Mouse (Mus musculus) stomach, postnatal 0 days (tissue): ENCODE data around the gene Cox7b. TPM values are rescaled to one million over a fixed set of nuclear protein-coding genes. Genes with fewer than 3 reads are reported as not detected.
A peak's percentile ranks its signal among the peaks of the same experiment; 100 is the strongest.

Experiments used
- ATAC-seq: fragments of 200-750 bp; cut with Nextera tagmentation; 2 replicates; pipeline ENCODE4 v1.8.0; 2017; ENCODE audit not compliant: low FRiP score, low TSS enrichment
- DNase-seq: peaks from one replicate; pipeline ENCODE4 v3.0.0-alpha.2; 2016; ENCODE audit warnings: low spot score
- H3K27ac ChIP-seq: fragments of 300-500 bp; sonication (generic); replicated peaks from 2 replicates; pipeline ENCODE4 v1.5.1; 2014; ENCODE audit warnings: mild to moderate bottlenecking, control low read depth
- H3K27me3 ChIP-seq: fragments of 300-500 bp; sonication (generic); 2 replicates; pipeline ENCODE4 v1.6.1; 2014; ENCODE audit warnings: low read length; ENCODE audit not compliant: control insufficient read depth, insufficient read depth
- H3K36me3 ChIP-seq: fragments of 300-500 bp; sonication (generic); 2 replicates; pipeline ENCODE4 v1.6.1; 2014; ENCODE audit warnings: low read length, mixed read lengths; ENCODE audit not compliant: control insufficient read depth, insufficient read depth
- H3K4me1 ChIP-seq: fragments of 300-500 bp; sonication (generic); replicated peaks from 2 replicates; pipeline ENCODE4 v1.6.1; 2014; ENCODE audit warnings: antibody characterized with exemption; ENCODE audit not compliant: control insufficient read depth, insufficient read depth
- H3K4me2 ChIP-seq: fragments of 300-500 bp; sonication (generic); replicated peaks from 2 replicates; pipeline ENCODE4 v1.6.1; 2014; ENCODE audit warnings: low read depth, mild to moderate bottlenecking, control low read depth, moderate library complexity
- H3K4me3 ChIP-seq: fragments of 300-500 bp; sonication (generic); 2 replicates; pipeline ENCODE4 v1.5.1; 2014; ENCODE audit warnings: low read depth, low read length, control low read depth
- H3K9ac ChIP-seq: fragments of 300-500 bp; sonication (generic); 2 replicates; pipeline ENCODE4 v1.6.1; 2014; ENCODE audit warnings: mild to moderate bottlenecking, low read length, control low read depth, mixed read lengths
- H3K9me3 ChIP-seq: fragments of 300-500 bp; sonication (generic); 2 replicates; pipeline ENCODE4 v1.6.1; 2016; ENCODE audit warnings: low read length; ENCODE audit not compliant: control insufficient read depth
- CTCF ChIP-seq: IDR thresholded peaks from 2 replicates; pipeline ENCODE4 v1.5.1; 2016; ENCODE audit warnings: antibody characterized with exemption, low read depth, mild to moderate bottlenecking, moderate library complexity
- EP300 ChIP-seq: optimal IDR thresholded peaks from 2 replicates; pipeline ENCODE3; 2016; ENCODE audit warnings: antibody characterized with exemption
- WGBS: fragments of 180-500 bp; shearing (Covaris S2); extraction: QIAGEN DNeasy Blood & Tissue Kit; methylation state at CpG from one replicate; pipeline ENCODE4 v1.1.7; 2014; 5-methylcytosine and 5-hydroxymethylcytosine counted together
- polyA plus RNA-seq: library from polyadenylated mRNA; unstranded; fragments of >200 nt; fragmentation: Nextera tagmentation; extraction: Ambion mirVana; gene quantifications from 2 replicates; pipeline ENCODE4 v1.2.1, GENCODE M21; 2015

Gene Cox7b
- polyA plus RNA-seq, 1 experiment from 2014 or later: 583 TPM

GRCm38 (mm10) chrX:106045928-106046327, 30.4 kb downstream of the Cox7b start:
- WGBS: 53% methylated on average over 9 of the region's 9 CpGs

DNA sequence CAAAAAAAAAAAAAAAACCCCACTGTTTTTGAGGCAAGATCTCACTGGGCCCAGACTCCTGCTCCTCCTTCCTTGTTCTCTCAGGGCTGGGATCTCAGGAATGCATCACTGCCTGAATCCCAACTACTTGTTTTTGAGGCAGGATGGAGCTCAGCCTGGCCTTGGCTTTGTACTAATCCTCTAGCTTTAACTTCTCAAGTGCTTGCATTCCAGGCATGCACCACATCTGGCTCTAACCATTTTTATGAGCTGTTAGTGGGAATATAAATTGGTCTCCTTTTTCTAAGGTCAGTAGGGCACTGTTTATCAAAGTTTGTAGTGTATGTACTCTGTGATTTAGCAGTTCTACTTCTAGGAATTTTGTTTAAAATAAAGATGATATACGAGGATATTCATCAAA, 32.7 kb downstream of the Cox7b start:
- Histone ChIP-seq H3K9ac (no peak overlapping the region), H3K36me3 (no peaks in the 10 kb centered on the region), H3K27ac (no peak overlapping the region), H3K4me3 (no peak overlapping the region), H3K27me3 (no peaks in the 10 kb centered on the region), H3K4me2 (no peak overlapping the region), H3K9me3 (no peaks in the 10 kb centered on the region), H3K4me1 (no peaks in the 10 kb centered on the region; the same call in 1 of the 2 replicates)
- no peak for TF ChIP-seq CTCF
- no peak for TF ChIP-seq EP300
- DNase-seq (no peak), ATAC-seq (peak; percentile 49; the same call in 1 of the 2 replicates)
- WGBS: 37% methylated on average over 1 of the region's 1 CpGs

More at GRCm38 (mm10) chrX:106045928-106046327, 30.4 kb downstream of the Cox7b start:
- DNase-seq (no peak), ATAC-seq (no peak; the same call in 1 of the 2 replicates)
- H3K9ac ChIP-seq: no peak overlapping the region
- 0 out of 2 replicates have a peak overlapping the region, but pooled peaks have one; percentile 20 for H3K4me2 ChIP-seq
- H3K27ac ChIP-seq: peak overlapping the region; percentile 49; the same call in 1 of the 2 replicates
- TF ChIP-seq CTCF (no peak), EP300 (no peak)
- no peaks in the 10 kb centered on the region for H3K36me3 ChIP-seq
- no peaks in the 10 kb centered on the region for H3K9me3 ChIP-seq
- H3K4me3 ChIP-seq: no peak overlapping the region
- no peaks in the 10 kb centered on the region for H3K27me3 ChIP-seq
- no peaks in the 10 kb centered on the region; the same call in 1 of the 2 replicates for H3K4me1 ChIP-seq

Other genes with a start within 250 kb of the Cox7b start
- gene Atrx, start 86.3 kb upstream of the Cox7b start, polyA plus RNA-seq: 58.2 and 66.0 TPM in 2 replicates
- gene Magt1, start 3.8 kb upstream of the Cox7b start, polyA plus RNA-seq: 43.7 and 45.3 TPM in 2 replicates
- gene Atp7a, start 11.6 kb downstream of the Cox7b start, polyA plus RNA-seq: 11.4 and 11.6 TPM in 2 replicates
- gene Tlr13, start 127.5 kb downstream of the Cox7b start, polyA plus RNA-seq: 0.54 and 0.78 TPM in 2 replicates
- 143 and 166 TPM in 2 replicates for gene Pgk1, start 171.4 kb downstream of the Cox7b start, polyA plus RNA-seq
- gene Taf9b, start 205.5 kb downstream of the Cox7b start, polyA plus RNA-seq: 9.5 and 10.2 TPM in 2 replicates
- not detected in 2 replicates for gene Fnd3c2, start 239.7 kb downstream of the Cox7b start, polyA plus RNA-seq